Mouse (Mus musculus): ENCODE results near the gene Serpinc1. TPM values are rescaled to one million over a fixed set of nuclear protein-coding genes. Genes with fewer than 3 reads are reported as not detected.

Gene Serpinc1
- 0.24 and 0.25 TPM in 2 replicates for polyA plus RNA-seq (2021; fragmentation: Nextera tagmentation)
- long read RNA-seq, experiment 1 = 0 reads
- long read RNA-seq, experiment 2 = 0 reads

DNA sequence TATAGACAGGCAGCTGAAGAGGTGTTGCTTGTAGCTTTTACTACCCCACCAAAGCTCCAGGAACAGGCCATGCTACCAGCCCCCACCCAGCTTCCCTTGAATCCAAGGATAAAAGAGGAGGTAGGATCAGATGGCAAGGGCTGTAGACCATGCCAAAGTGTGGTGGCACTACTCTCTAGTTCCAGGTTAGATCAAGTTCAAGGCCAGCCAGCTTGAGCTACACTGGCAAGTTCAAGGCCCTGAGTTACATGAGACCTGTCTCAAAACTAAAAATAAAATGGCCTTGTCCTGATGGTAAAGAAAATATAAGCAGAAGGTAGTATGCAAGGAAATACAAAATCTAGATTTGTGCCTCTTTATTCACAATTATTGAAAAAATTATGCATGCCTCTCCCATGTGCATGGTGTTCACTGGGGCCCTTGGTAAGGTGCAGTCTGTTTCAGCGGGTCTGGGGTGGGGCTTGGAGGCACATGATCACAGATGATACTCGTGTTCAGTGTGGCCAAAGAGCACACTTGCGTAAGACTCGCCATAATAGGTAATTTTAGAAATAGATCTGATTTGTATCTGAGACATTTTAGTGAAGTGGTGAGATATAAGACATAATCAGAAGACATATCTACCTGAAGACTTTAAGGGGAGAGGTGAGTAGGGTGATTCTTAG lies at the start of gene Serpinc1:
Gene Serpinc1 (plus strand): TSS at position 515 of the 665 bp plus-strand sequence.

DNA sequence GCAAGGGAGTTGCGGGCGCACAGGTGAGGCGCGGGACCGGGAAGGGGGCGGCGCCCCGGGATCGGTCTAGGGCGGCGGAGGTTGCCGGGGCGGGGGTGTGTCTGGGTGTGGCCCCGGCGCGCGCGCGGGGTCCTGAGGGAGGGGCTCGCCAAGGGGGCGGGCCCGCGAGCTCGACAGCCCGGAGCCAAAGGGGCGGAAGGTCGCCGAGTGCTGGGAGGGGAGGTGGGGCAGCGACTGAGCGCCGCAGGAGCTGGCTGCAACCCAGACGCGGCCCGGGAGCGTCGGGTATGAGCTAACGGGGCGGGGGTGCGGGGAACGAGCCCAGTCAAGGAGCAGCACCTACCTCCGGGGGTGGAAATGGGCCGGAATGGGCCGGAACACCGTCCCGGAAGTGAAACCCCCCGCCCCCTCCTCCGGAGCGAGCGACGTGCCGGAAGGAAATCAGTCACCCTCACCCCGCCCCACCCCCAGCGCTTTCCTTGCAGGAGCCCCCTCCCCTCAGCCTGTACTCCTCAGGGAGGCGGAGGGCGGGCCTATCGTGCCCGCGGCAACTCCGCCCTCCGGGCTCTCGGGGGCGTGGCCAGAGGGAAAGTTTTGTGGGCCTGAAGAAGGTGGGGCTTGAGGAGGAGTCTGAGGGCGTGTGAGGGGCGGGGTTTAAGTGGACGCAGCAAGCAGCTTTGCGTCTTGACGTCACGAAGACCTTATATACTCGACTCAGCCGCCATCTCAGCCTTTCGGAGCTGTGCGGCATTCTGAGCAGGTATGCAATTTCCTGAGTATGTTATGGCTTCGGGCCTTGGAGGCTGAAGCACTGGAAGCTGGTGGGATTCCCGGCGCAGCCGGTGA lies 56.3 kb downstream of the Serpinc1 start, which contains the start of gene Zbtb37:
Gene Zbtb37 (minus strand): TSS at position 415 of the 846 bp plus-strand sequence.

Other genes with a start within 250 kb of the Serpinc1 start
- gene Rabgap1l, start 185.4 kb upstream of the Serpinc1 start, polyA plus RNA-seq (2021; fragmentation: Nextera tagmentation) = 35.4 and 36.0 TPM in 2 replicates
- gene Rc3h1, start 72.2 kb upstream of the Serpinc1 start, polyA plus RNA-seq (2021; fragmentation: Nextera tagmentation) = 8.3 TPM in 2 replicates
- gene Zbtb37, start 56.3 kb downstream of the Serpinc1 start, polyA plus RNA-seq (2021; fragmentation: Nextera tagmentation) = 0.85 and 1.6 TPM in 2 replicates
- gene Dars2, start 92.1 kb downstream of the Serpinc1 start, polyA plus RNA-seq (2021; fragmentation: Nextera tagmentation) = 27.6 and 32.6 TPM in 2 replicates
- gene Cenpl, start 92.1 kb downstream of the Serpinc1 start, polyA plus RNA-seq (2021; fragmentation: Nextera tagmentation) = 1.1 and 1.2 TPM in 2 replicates
- 3.3 and 3.8 TPM in 2 replicates for gene Klhl20, start 152.9 kb downstream of the Serpinc1 start, polyA plus RNA-seq (2021; fragmentation: Nextera tagmentation)
- 17.1 and 19.0 TPM in 2 replicates for gene Ankrd45, start 164.1 kb downstream of the Serpinc1 start, polyA plus RNA-seq (2021; fragmentation: Nextera tagmentation)
- gene Tex50, start 180.7 kb downstream of the Serpinc1 start, polyA plus RNA-seq (2021; fragmentation: Nextera tagmentation) = not detected in 2 replicates

Measured in layer of hippocampus, adult 6 months (tissue).